Mouse (Mus musculus) limb, embryonic 13.5 days (tissue): ENCODE data around the gene Krtap4-13. TPM values are rescaled to one million over a fixed set of nuclear protein-coding genes. Genes with fewer than 3 reads are reported as not detected.
"Not testable (repeated sequence)": the region's sequence is repeated elsewhere in the genome, so short reads cannot be mapped to it uniquely, and the experiment has no call there.

Source experiments
- ATAC-seq: fragments of 200-750 bp; cut with Nextera tagmentation; 2 replicates; pipeline ENCODE4 v1.8.0; 2017; ENCODE audit warnings: low read depth, moderate number of reproducible peaks, moderate TSS enrichment; ENCODE audit not compliant: low FRiP score
- H3K27ac ChIP-seq: fragments of 300-500 bp; sonication (generic); 2 replicates; pipeline ENCODE4 v1.5.1; 2015; ENCODE audit warnings: inconsistent platforms, mild to moderate bottlenecking, moderate library complexity
- H3K27me3 ChIP-seq: fragments of 300-500 bp; sonication (generic); 2 replicates; pipeline ENCODE4 v1.6.1; 2015; ENCODE audit warnings: mild to moderate bottlenecking, inconsistent platforms
- H3K36me3 ChIP-seq: fragments of 300-500 bp; sonication (generic); 2 replicates; pipeline ENCODE4 v1.6.1; 2015; ENCODE audit warnings: inconsistent platforms, mild to moderate bottlenecking, moderate library complexity
- H3K4me1 ChIP-seq: fragments of 300-500 bp; sonication (generic); 2 replicates; pipeline ENCODE4 v1.6.1; 2015; ENCODE audit warnings: inconsistent platforms
- H3K4me2 ChIP-seq: fragments of 300-500 bp; sonication (generic); replicated peaks from 2 replicates; pipeline ENCODE4 v1.6.1; 2015; ENCODE audit warnings: inconsistent platforms, mild to moderate bottlenecking, moderate library complexity
- H3K4me3 ChIP-seq: fragments of 300-500 bp; sonication (generic); 2 replicates; pipeline ENCODE4 v1.5.1; 2015; ENCODE audit warnings: moderate library complexity, mild to moderate bottlenecking, inconsistent platforms
- H3K9ac ChIP-seq: fragments of 300-500 bp; sonication (generic); 2 replicates; pipeline ENCODE4 v1.6.1; 2015; ENCODE audit warnings: mild to moderate bottlenecking, inconsistent platforms
- H3K9me3 ChIP-seq: fragments of 300-500 bp; sonication (generic); 2 replicates; pipeline ENCODE4 v1.6.1; 2016; ENCODE audit warnings: inconsistent platforms
- WGBS: fragments of 180-500 bp; shearing (Covaris S2); methylation state at CpG from one replicate; pipeline ENCODE4 v1.1.7; 2015; 5-methylcytosine and 5-hydroxymethylcytosine counted together
- polyA plus RNA-seq: library from polyadenylated mRNA; unstranded; fragments of >200 nt; fragmentation: Nextera tagmentation; extraction: Ambion mirVana; gene quantifications from 2 replicates; pipeline ENCODE4 v1.2.1, GENCODE M21; 2015

Gene Krtap4-13
- not detected in 2 replicates for polyA plus RNA-seq

GRCm38 (mm10) chr11:99809792-99810191, at the start of gene Krtap4-13:
Gene Krtap4-13 (minus strand): TSS chr11:99809892.
- H3K36me3 ChIP-seq, H3K9me3 ChIP-seq, H3K4me3 ChIP-seq, H3K4me1 ChIP-seq, ATAC-seq, H3K4me2 ChIP-seq, H3K9ac ChIP-seq, H3K27ac ChIP-seq, H3K27me3 ChIP-seq: not testable (repeated sequence)

GRCm38 (mm10) chr11:99858761-99859160, 49.1 kb upstream of the Krtap4-13 start:
- H3K9ac ChIP-seq, result no peak overlapping the region
- no peak overlapping the region for H3K4me3 ChIP-seq
- WGBS, result 73% methylated on average over 2 of the region's 2 CpGs
- H3K36me3 ChIP-seq, result no peaks in the 10 kb centered on the region
- no peaks in the 10 kb centered on the region for H3K27me3 ChIP-seq
- ATAC-seq, result no peak
- H3K27ac ChIP-seq, result no peak overlapping the region
- H3K9me3 ChIP-seq, result no peaks in the 10 kb centered on the region
- H3K4me1 ChIP-seq, result no peaks in the 10 kb centered on the region
- H3K4me2 ChIP-seq, result no peak overlapping the region

- Histone ChIP-seq H3K27ac (no peak within 1 kb of the TSS), H3K9me3 (no peaks in the 10 kb centered on the region)
- 85% methylated on average over 2 of the region's 2 CpGs for WGBS
Measured at GRCm38 (mm10) chr11:99857617-99858016, 47.9 kb upstream of the Krtap4-13 start, which contains the start of gene Gm11568. Gene Gm11568 (plus strand): TSS chr11:99857917.

GRCm38 (mm10) chr11:99854121-99854520, 44.4 kb upstream of the Krtap4-13 start:
- WGBS, result 54% methylated on average over 3 of the region's 3 CpGs
- Histone ChIP-seq H3K9ac (no peak overlapping the region), H3K9me3 (no peaks in the 10 kb centered on the region), H3K4me3 (no peak overlapping the region), H3K27ac (no peak overlapping the region), H3K4me1 (no peaks in the 10 kb centered on the region), H3K36me3 (no peaks in the 10 kb centered on the region), H3K4me2 (no peak overlapping the region), H3K27me3 (no peaks in the 10 kb centered on the region)
- no peak for ATAC-seq

More at GRCm38 (mm10) chr11:99857617-99858016, 47.9 kb upstream of the Krtap4-13 start, which contains the start of gene Gm11568:
- Histone ChIP-seq H3K4me1 (no peaks in the 10 kb centered on the region), H3K27me3 (no peaks in the 10 kb centered on the region), H3K4me3 (no peak within 1 kb of the TSS), H3K4me2 (no peak within 1 kb of the TSS), H3K9ac (no peak within 1 kb of the TSS), H3K36me3 (no peaks in the 10 kb centered on the region)
- ATAC-seq, result no peak

GRCm38 (mm10) chr11:99851508-99851907, 41.8 kb upstream of the Krtap4-13 start, which contains the start of gene Krtap4-16:
Gene Krtap4-16 (minus strand): TSS chr11:99851608.
- H3K27me3 ChIP-seq, result no peaks in the 10 kb centered on the region
- no peak within 1 kb of the TSS for H3K27ac ChIP-seq
- no peaks in the 10 kb centered on the region for H3K9me3 ChIP-seq
- ATAC-seq, result no peak
- H3K9ac ChIP-seq, result no peak within 1 kb of the TSS
- no peak within 1 kb of the TSS for H3K4me3 ChIP-seq
- no peaks in the 10 kb centered on the region for H3K4me1 ChIP-seq
- no peaks in the 10 kb centered on the region for H3K36me3 ChIP-seq
- H3K4me2 ChIP-seq, result no peak within 1 kb of the TSS

GRCm38 (mm10) chr11:99846746-99847145, 37.1 kb upstream of the Krtap4-13 start:
- no peak overlapping the region for H3K9ac ChIP-seq
- no peaks in the 10 kb centered on the region for H3K4me1 ChIP-seq
- H3K27me3 ChIP-seq, result no peaks in the 10 kb centered on the region
- H3K4me3 ChIP-seq, result no peak overlapping the region
- no peaks in the 10 kb centered on the region for H3K36me3 ChIP-seq
- ATAC-seq, result no peak
- WGBS, result 90% methylated on average over 2 of the region's 2 CpGs
- H3K4me2 ChIP-seq, result no peak overlapping the region
- H3K27ac ChIP-seq, result no peak overlapping the region
- H3K9me3 ChIP-seq, result no peaks in the 10 kb centered on the region

- no peaks in the 10 kb centered on the region for H3K9me3 ChIP-seq
- no peak for ATAC-seq
- no peaks in the 10 kb centered on the region for H3K36me3 ChIP-seq
- H3K27me3 ChIP-seq, result no peaks in the 10 kb centered on the region
- H3K27ac ChIP-seq, result no peak overlapping the region
- H3K4me1 ChIP-seq, result no peaks in the 10 kb centered on the region
- H3K9ac ChIP-seq, result no peak overlapping the region
- H3K4me2 ChIP-seq, result no peak overlapping the region
- WGBS, result 35% methylated on average over 1 of the region's 1 CpGs
- no peak overlapping the region for H3K4me3 ChIP-seq
Measured at GRCm38 (mm10) chr11:99842185-99842584, 32.5 kb upstream of the Krtap4-13 start.

GRCm38 (mm10) chr11:99837966-99838365, 28.3 kb upstream of the Krtap4-13 start, which contains the start of gene 2300003K06Rik:
Gene 2300003K06Rik (minus strand): TSS chr11:99838066.
- Histone ChIP-seq H3K4me3 (no peak within 1 kb of the TSS), H3K9me3 (no peaks in the 10 kb centered on the region), H3K4me2 (no peak within 1 kb of the TSS), H3K27ac (no peak within 1 kb of the TSS), H3K27me3 (no peaks in the 10 kb centered on the region), H3K9ac (no peak within 1 kb of the TSS), H3K36me3 (no peaks in the 10 kb centered on the region), H3K4me1 (no peaks in the 10 kb centered on the region)
- no peak for ATAC-seq
- 79% methylated on average over 1 of the region's 1 CpGs for WGBS

- H3K4me1 ChIP-seq, H3K9ac ChIP-seq, ATAC-seq, H3K27ac ChIP-seq, H3K4me3 ChIP-seq, H3K4me2 ChIP-seq, H3K36me3 ChIP-seq, H3K9me3 ChIP-seq, H3K27me3 ChIP-seq: not testable (repeated sequence)
- 82% methylated on average over 2 of the region's 2 CpGs for WGBS
Measured at GRCm38 (mm10) chr11:99815566-99815965, 5.9 kb upstream of the Krtap4-13 start, which contains the start of gene Gm11564. Gene Gm11564 (minus strand): TSS chr11:99815666.

GRCm38 (mm10) chr11:99804346-99804745, 5.3 kb downstream of the Krtap4-13 start, which contains the start of gene Gm11554:
Gene Gm11554 (minus strand): TSS chr11:99804446.
- no CpG with 5 or more reads among the region's 1 CpGs for WGBS
- ATAC-seq, result not testable (repeated sequence)

GRCm38 (mm10) chr11:99798832-99799231, 10.9 kb downstream of the Krtap4-13 start, which contains the start of gene Gm11569:
Gene Gm11569 (minus strand): TSS chr11:99798932.
- not testable (repeated sequence) for H3K4me2 ChIP-seq, H3K27ac ChIP-seq, H3K27me3 ChIP-seq, H3K36me3 ChIP-seq, H3K9ac ChIP-seq, H3K9me3 ChIP-seq, H3K4me1 ChIP-seq, H3K4me3 ChIP-seq, ATAC-seq
- no CpG with 5 or more reads among the region's 1 CpGs for WGBS

More at GRCm38 (mm10) chr11:99804346-99804745, 5.3 kb downstream of the Krtap4-13 start, which contains the start of gene Gm11554:
- H3K4me1 ChIP-seq, H3K4me3 ChIP-seq, H3K9ac ChIP-seq, H3K27me3 ChIP-seq, H3K36me3 ChIP-seq, H3K4me2 ChIP-seq, H3K9me3 ChIP-seq, H3K27ac ChIP-seq: not testable (repeated sequence)

- H3K27ac ChIP-seq, result no peak within 1 kb of the TSS
- H3K4me2 ChIP-seq, result no peak within 1 kb of the TSS
- no peaks in the 10 kb centered on the region for H3K36me3 ChIP-seq
- no peak within 1 kb of the TSS for H3K4me3 ChIP-seq
- H3K9me3 ChIP-seq, result no peaks in the 10 kb centered on the region
- ATAC-seq, result no peak
- no peaks in the 10 kb centered on the region for H3K4me1 ChIP-seq
- 82% methylated on average over 2 of the region's 2 CpGs for WGBS
- no peak within 1 kb of the TSS for H3K9ac ChIP-seq
- H3K27me3 ChIP-seq, result no peaks in the 10 kb centered on the region
Measured at GRCm38 (mm10) chr11:99793367-99793766, 16.3 kb downstream of the Krtap4-13 start, which contains the start of gene Gm11596. Gene Gm11596 (minus strand): TSS chr11:99793467.

GRCm38 (mm10) chr11:99784900-99785299, 24.8 kb downstream of the Krtap4-13 start, which contains the start of gene Krtap4-9:
Gene Krtap4-9 (plus strand): TSS chr11:99785200.
- ATAC-seq, H3K4me3 ChIP-seq, H3K36me3 ChIP-seq, H3K4me2 ChIP-seq, H3K9ac ChIP-seq, H3K9me3 ChIP-seq, H3K27ac ChIP-seq, H3K4me1 ChIP-seq, H3K27me3 ChIP-seq: not testable (repeated sequence)
